Mouse (Mus musculus) spleen, adult 2 months (tissue): ENCODE data around the gene Fam172a.

ENCODE experiments used
- CTCF ChIP-seq: fragments of 200-500 bp; IDR thresholded peaks from 2 replicates; pipeline ENCODE4 v1.5.1; 2011; ENCODE audit warnings: mild to moderate bottlenecking, inconsistent platforms; ENCODE audit not compliant: insufficient read depth, insufficient read length, insufficient replicate concordance; ENCODE audit errors: extremely low read depth
- POLR2A ChIP-seq: fragments of 200-500 bp; IDR thresholded peaks from 2 replicates; pipeline ENCODE4 v1.6.1; 2011; ENCODE audit warnings: low read depth, low read length, inconsistent platforms

DNA sequence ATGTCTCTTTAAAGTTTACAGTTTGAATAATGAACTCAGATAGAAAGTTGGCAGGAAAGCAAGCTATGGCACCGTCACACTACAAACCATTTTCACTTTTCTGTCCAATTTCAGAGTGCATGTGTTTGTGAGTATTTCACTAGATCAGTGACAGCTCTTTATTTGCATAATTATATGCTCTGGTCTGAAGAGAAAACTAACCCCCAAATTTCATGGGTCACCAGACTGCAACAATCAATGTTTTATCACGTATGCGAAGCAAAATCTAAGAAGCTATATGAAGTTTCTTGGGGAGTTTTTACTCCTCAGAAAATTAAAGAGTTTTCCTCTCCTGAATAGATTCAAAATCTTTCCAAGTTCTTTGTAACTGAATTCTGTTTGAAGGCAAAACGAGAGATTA lies 466.3 kb downstream of the Fam172a start:
- no peak for TF ChIP-seq CTCF
- TF ChIP-seq POLR2A: no peak
